Mouse (Mus musculus): ENCODE measurements around the gene Plscr2. TPM values are rescaled to one million over a fixed set of nuclear protein-coding genes. Genes with fewer than 3 reads are reported as not detected.

The Plscr2 gene
- polyA plus RNA-seq, 1 experiment from 2014 or later, result 1.7 TPM

DNA sequence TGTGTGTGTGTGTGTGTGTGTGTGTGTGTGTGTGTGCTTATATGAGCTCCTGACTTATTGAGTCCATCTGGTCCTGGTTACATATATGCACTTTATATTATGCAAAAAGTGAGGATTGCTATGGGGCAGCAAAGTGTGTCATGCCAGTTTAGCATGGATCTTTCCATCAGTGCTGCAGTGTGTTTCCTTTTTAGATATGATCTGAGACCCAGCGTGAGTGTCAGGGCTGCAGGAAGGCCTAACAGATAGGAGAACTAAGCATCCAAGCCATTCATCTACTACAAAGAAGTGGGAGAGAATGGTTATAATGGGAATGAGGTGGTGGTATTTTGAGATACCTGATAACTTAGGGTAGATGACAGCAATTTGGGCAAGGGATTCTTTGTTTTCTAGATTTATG lies 4.6 kb downstream of the Plscr2 start:
- H3K4me2 ChIP-seq, result no peak overlapping the region
- ATAC-seq (ENCODE audit: insufficient number of reproducible peaks, low FRiP score, low TSS enrichment, low read depth), result no peak
- H3K27me3 ChIP-seq, result no peaks in the 10 kb centered on the region
- no peak overlapping the region for H3K4me3 ChIP-seq
- H3K4me1 ChIP-seq, result peaks cover 9% of the 10 kb centered on the region
- H3K36me3 ChIP-seq, result no peaks in the 10 kb centered on the region
- H3K9me3 ChIP-seq, result no peaks in the 10 kb centered on the region
- H3K9ac ChIP-seq, result no peak overlapping the region
- 88% methylated on average over 1 of the region's 1 CpGs for WGBS
- no peak overlapping the region for H3K27ac ChIP-seq

DNA sequence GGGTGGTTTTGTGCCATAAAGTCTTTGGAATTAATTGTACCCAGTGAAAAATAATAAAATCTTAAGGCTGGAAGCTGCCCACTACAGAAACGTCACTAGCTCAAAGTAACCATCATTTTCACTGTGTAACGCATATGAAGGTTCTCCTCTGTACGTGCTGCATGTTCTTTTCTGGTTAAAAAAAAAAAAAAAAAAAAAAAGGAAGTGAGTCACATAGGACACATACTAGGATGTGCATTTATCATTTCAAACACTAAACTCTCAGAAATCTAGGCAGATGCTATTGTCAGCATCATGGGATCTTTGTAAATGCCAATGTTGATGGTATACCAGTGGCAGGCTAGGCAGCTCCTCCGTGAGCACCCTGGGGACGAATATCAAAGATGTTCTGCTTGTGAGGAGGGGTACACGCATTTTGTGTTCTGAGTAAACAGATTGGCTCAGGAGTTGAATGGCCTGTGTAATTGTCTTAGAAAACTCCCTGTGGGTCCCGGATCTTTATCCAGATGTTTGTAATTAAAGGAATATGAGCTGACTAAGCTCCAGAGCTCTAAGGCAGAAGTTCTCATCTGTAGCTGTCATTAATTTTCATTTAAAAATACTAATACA lies 7.3 kb downstream of the Plscr2 start:
- H3K4me2 ChIP-seq, result no peak overlapping the region
- no peaks in the 10 kb centered on the region for H3K36me3 ChIP-seq
- no peak overlapping the region for H3K9ac ChIP-seq
- H3K27me3 ChIP-seq, result no peaks in the 10 kb centered on the region
- no peak overlapping the region for H3K4me3 ChIP-seq
- H3K4me1 ChIP-seq, result no peaks in the 10 kb centered on the region
- H3K9me3 ChIP-seq, result no peaks in the 10 kb centered on the region
- WGBS, result 28% methylated on average over 7 of the region's 7 CpGs
- H3K27ac ChIP-seq, result no peak overlapping the region
- no peak for ATAC-seq (ENCODE audit: insufficient number of reproducible peaks, low FRiP score, low TSS enrichment, low read depth)

DNA sequence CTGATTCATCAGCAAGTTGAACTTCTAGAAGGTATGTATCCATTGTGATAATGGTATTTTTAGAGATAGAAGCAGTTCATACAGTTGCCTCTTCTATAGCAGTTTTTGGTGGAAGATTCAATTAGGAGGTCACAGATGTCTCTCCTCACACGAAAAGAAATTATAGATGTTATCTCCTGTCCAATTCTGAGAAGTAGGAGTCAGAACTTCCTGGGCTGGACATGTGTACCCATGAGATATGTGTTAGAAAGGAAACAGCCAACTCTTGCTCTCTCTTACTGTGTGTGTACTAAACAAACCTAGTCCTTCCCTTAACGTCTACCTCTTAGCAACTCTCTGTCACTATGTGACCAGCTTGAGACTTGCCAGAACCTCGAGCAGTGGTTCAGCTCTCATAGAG lies 14.3 kb downstream of the Plscr2 start:
- no peaks in the 10 kb centered on the region for H3K9me3 ChIP-seq
- no peaks in the 10 kb centered on the region for H3K27me3 ChIP-seq
- no peaks in the 10 kb centered on the region for H3K4me1 ChIP-seq
- H3K36me3 ChIP-seq, result no peaks in the 10 kb centered on the region
- WGBS, result 69% methylated on average over 3 of the region's 3 CpGs
- H3K4me2 ChIP-seq, result no peak overlapping the region
- H3K9ac ChIP-seq, result no peak overlapping the region
- no peak for ATAC-seq (ENCODE audit: insufficient number of reproducible peaks, low FRiP score, low TSS enrichment, low read depth)
- no peak overlapping the region for H3K27ac ChIP-seq
- no peak overlapping the region for H3K4me3 ChIP-seq

DNA sequence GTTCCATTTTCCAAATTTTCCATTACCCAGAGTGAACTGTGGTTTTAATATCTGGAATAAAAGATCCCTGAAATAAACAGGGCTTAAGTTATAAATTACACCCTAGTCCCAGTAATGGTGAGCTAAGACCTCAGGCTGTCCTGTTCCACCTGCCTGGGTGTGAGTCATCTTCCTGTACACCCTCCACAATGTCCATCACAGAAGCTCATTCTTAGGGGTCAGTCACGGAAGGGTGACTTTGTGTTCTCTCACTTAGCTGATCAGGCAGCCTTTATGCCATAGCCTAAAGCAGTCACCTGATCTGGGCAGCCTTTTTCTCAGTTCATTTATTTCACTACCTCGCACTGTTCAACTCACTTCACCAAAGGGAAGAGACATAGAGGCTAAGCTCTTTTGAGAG lies 16.8 kb downstream of the Plscr2 start:
- no peak for ATAC-seq (ENCODE audit: insufficient number of reproducible peaks, low FRiP score, low TSS enrichment, low read depth)
- H3K4me3 ChIP-seq, result no peak overlapping the region
- no peak overlapping the region for H3K9ac ChIP-seq
- H3K4me1 ChIP-seq, result no peaks in the 10 kb centered on the region
- no peak overlapping the region for H3K27ac ChIP-seq
- no peak overlapping the region for H3K4me2 ChIP-seq
- WGBS, result 67% methylated on average over 2 of the region's 2 CpGs
- H3K36me3 ChIP-seq, result no peaks in the 10 kb centered on the region
- no peaks in the 10 kb centered on the region for H3K9me3 ChIP-seq
- H3K27me3 ChIP-seq, result no peaks in the 10 kb centered on the region

DNA sequence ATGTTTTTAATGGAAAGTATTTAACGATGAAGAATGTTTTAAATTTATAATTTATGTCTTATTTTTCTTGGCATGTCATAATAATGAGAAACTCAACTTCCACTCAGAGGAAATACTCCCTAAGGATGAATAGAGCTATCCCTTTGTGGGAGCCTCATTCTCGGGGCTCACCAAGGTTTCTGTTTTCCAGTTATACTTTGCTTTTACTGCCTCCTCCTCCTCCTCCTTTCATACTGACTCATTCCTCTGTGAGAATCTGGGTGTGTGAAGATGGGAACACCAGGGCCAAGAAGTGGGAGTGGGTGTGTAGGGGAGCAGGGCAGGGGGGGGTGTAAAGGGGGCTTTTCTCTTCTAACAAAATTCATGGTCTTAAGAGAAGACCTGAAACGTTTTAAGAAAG lies 17.5 kb downstream of the Plscr2 start:
- H3K9ac ChIP-seq, result no peak overlapping the region
- H3K4me3 ChIP-seq, result no peak overlapping the region
- 46% methylated on average over 3 of the region's 3 CpGs for WGBS

DNA sequence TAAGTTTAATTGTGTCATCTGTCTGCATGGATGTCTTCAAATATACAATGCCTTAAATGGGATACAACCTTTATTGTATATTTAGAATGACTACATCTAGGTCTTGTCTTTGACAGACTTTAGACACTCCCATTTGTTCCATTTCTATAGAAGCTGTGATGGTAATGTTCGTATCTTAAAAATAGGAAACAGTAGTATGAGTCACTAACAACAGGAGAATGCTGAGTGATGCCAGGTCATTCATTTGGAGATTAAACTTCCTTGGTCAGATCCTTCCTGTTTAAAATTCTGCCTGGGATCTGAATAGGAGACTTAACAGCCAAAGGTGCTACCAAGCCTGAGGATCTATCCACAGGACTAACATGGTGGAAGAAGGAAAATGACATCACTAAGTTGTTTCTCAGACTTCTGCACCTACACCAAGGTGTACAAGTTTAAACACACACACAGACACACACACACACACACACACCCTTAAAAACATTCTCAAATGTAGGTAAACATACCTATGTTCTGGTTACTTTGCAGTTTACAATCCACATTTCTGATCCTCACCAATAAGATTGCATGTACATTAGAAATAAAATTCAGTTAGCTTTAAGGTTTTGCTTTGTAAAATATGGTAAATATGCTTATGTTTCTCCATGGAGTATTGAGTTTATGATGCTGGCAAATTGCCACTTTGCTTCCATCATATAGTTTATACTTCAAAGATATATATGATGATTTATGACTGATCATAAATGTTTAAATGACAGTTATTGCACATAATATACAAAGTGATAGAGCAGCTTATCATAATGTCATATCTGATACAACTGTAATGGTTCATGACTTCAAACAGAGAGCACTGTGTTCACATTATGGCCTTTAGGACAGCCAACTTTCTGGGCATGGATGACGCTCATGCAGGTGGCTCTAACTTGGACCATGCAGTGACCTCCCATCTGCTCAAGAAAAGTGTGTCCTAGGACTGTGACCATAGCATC lies 18.5 kb downstream of the Plscr2 start:
- H3K27me3 ChIP-seq, result no peaks in the 10 kb centered on the region
- ATAC-seq (ENCODE audit: insufficient number of reproducible peaks, low FRiP score, low TSS enrichment, low read depth), result no peak
- H3K36me3 ChIP-seq, result no peaks in the 10 kb centered on the region
- 80% methylated on average over 2 of the region's 2 CpGs for WGBS
- no peak overlapping the region for H3K4me2 ChIP-seq
- no peaks in the 10 kb centered on the region for H3K9me3 ChIP-seq
- no peaks in the 10 kb centered on the region for H3K4me1 ChIP-seq
- no peak overlapping the region for H3K27ac ChIP-seq
- H3K4me3 ChIP-seq, result no peak overlapping the region
- no peak overlapping the region for H3K9ac ChIP-seq

More for the DNA sequence above, 17.5 kb downstream of the Plscr2 start:
- no peak overlapping the region for H3K27ac ChIP-seq
- no peaks in the 10 kb centered on the region for H3K4me1 ChIP-seq
- no peaks in the 10 kb centered on the region for H3K9me3 ChIP-seq
- no peaks in the 10 kb centered on the region for H3K36me3 ChIP-seq
- no peak overlapping the region for H3K4me2 ChIP-seq
- ATAC-seq (ENCODE audit: insufficient number of reproducible peaks, low FRiP score, low TSS enrichment, low read depth), result no peak
- H3K27me3 ChIP-seq, result no peaks in the 10 kb centered on the region

DNA sequence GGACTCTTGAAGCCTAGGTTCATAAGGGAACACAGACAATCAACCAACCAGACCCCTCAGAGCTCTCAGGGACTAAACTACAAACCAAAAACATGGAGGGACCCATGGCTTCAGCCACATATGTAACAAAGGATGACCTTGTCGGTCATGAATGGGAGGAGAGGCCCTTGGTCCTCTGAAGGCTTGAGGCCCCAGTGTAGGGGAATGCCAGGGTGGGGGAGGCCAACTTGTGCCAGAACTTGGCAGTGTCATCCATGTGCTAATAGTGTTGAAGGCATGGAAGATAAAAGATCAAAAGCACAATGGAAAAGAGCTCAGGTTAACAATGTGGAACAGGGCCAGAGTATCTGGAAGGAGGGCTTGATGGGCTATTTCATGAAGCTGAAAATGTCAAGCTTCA lies 22.9 kb downstream of the Plscr2 start:
- Histone ChIP-seq H3K36me3 (no peaks in the 10 kb centered on the region), H3K27me3 (no peaks in the 10 kb centered on the region), H3K4me2 (no peak overlapping the region), H3K9ac (no peak overlapping the region), H3K27ac (no peak overlapping the region), H3K4me1 (no peaks in the 10 kb centered on the region), H3K9me3 (no peaks in the 10 kb centered on the region), H3K4me3 (no peak overlapping the region)
- 73% methylated on average over 1 of the region's 1 CpGs for WGBS
- no peak for ATAC-seq (ENCODE audit: insufficient number of reproducible peaks, low FRiP score, low TSS enrichment, low read depth)

DNA sequence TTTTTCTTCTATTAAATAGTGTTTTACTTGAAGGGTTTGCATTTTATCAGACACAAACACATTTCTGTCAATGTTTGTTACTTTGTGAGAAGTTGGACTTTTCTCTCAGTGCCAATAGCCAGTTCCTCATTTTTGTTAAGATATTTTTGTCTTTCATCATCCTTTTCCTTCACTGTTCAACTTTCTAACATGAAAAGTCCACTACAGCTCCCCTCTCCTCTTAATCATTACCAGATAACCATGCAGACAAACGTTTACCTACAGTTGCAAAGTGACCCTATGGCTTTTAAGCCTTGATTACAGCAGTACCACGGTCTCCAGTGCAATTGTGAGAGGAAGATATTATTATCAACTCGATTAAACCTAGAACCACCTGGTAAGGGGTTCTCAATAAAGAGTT lies 25.8 kb downstream of the Plscr2 start:
- Histone ChIP-seq H3K27me3 (no peaks in the 10 kb centered on the region), H3K4me2 (no peak overlapping the region), H3K9me3 (no peaks in the 10 kb centered on the region), H3K4me1 (no peaks in the 10 kb centered on the region), H3K36me3 (no peaks in the 10 kb centered on the region), H3K27ac (no peak overlapping the region), H3K9ac (no peak overlapping the region), H3K4me3 (no peak overlapping the region)
- 56% methylated on average over 3 of the region's 3 CpGs for WGBS
- ATAC-seq (ENCODE audit: insufficient number of reproducible peaks, low FRiP score, low TSS enrichment, low read depth), result no peak

DNA sequence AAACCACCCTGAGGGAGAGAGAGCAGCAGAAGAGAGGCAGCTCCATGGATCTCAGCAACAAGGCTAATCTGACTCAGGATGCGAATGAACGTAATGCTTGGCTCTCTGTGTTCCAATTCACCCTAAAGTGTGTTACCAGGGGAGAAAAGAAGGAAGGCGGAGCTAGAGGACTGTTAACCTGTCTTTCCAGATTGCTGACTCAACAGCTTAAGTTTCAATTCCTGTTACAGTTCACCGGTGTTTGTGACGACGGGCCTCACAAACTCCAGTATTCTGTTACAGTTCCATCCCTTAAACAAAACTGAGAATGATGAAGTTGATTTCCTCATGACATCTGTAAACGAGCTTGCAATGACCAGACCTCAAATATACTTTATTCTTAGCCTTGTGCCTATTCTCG lies 29.7 kb downstream of the Plscr2 start:
- H3K4me1 ChIP-seq, result no peaks in the 10 kb centered on the region
- no peak overlapping the region for H3K27ac ChIP-seq
- no peaks in the 10 kb centered on the region for H3K9me3 ChIP-seq
- no peak overlapping the region for H3K4me3 ChIP-seq
- H3K27me3 ChIP-seq, result no peaks in the 10 kb centered on the region
- no peak overlapping the region for H3K9ac ChIP-seq
- ATAC-seq (ENCODE audit: insufficient number of reproducible peaks, low FRiP score, low TSS enrichment, low read depth), result no peak
- no peak overlapping the region for H3K4me2 ChIP-seq
- WGBS, result 63% methylated on average over 8 of the region's 8 CpGs
- H3K36me3 ChIP-seq, result no peaks in the 10 kb centered on the region

DNA sequence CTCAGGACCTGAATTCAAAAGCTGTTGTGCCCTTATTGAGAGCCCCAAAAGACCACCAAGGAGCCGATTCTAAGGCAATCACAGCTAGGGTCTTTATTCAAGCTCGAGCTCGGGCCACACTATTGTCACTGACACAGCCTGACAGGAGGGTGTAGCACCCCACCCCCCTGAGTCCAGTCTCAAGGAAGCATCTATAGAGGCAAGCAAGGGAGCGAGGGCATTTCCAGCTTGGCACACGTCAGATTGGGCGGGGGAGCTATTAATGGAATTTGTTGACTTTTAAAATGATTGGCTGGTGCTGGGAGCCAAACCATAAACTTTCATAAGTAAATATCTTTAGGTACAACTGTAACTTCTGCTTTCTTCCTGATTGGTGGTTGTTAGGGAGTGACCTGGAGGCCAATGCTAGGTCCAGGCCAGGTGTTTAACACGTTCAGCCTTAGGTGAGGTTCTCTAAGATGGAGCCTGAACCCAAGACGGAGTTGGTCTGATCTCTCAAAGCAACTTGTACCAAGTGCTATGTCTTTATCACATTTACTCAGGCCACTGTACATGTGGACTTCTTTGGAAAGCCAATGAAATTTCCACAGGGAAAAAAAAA lies 30.3 kb downstream of the Plscr2 start:
- no peak for ATAC-seq (ENCODE audit: insufficient number of reproducible peaks, low FRiP score, low TSS enrichment, low read depth)
- no peak overlapping the region for H3K4me2 ChIP-seq
- no peak overlapping the region for H3K27ac ChIP-seq
- H3K36me3 ChIP-seq, result no peaks in the 10 kb centered on the region
- no peak overlapping the region for H3K9ac ChIP-seq
- no peaks in the 10 kb centered on the region for H3K27me3 ChIP-seq
- no peak overlapping the region for H3K4me3 ChIP-seq
- H3K9me3 ChIP-seq, result no peaks in the 10 kb centered on the region
- no peaks in the 10 kb centered on the region for H3K4me1 ChIP-seq
- WGBS, result 78% methylated on average over 8 of the region's 8 CpGs

DNA sequence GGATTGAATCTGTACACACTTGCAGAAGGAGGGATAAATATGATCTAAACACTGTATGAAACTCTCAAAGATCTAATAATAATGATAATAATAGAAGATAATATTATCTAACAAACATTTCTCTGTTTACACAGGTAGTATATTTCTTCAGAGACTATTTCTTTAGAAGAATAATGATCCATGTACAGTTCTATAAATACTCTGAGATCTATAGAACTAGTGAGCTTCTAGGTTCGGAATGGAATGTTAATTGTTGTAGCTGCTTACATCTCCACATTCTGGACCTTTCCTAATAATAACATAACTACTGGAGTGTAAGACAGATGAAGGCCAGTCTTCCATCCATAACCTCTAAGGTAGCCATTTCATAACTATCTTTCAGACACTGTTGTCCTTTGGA lies 33.7 kb downstream of the Plscr2 start, which contains the start of gene 1700057G04Rik:
1700057G04Rik (plus strand) TSS at position 301 of the 400 bp plus-strand sequence.
- Histone ChIP-seq H3K4me3 (no peak within 1 kb of the TSS), H3K4me1 (no peaks in the 10 kb centered on the region), H3K27ac (no peak within 1 kb of the TSS), H3K9me3 (no peaks in the 10 kb centered on the region), H3K27me3 (no peaks in the 10 kb centered on the region), H3K36me3 (no peaks in the 10 kb centered on the region), H3K4me2 (no peak within 1 kb of the TSS), H3K9ac (no peak within 1 kb of the TSS)
- WGBS, result 89% methylated on average over 1 of the region's 1 CpGs
- no peak for ATAC-seq (ENCODE audit: insufficient number of reproducible peaks, low FRiP score, low TSS enrichment, low read depth)

DNA sequence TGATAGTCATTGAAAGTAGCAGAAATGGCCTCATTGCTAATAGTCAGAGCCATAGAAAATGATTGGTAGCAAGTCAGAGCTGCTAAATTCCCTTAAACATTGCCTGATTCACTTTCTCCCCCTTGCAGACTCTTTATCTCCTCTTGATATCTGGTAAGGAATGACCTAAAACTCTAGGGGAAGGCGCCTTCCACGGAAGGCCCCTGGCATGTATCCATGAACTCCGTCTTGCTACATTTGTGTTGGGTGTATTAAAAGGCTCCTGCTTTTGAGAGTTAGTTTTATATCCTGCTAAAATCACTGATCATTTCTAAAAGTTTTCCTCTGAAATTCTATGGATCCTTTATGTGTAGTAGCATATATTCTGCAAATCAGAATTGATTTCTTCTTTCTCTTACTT lies 41.4 kb downstream of the Plscr2 start:
- H3K36me3 ChIP-seq, result no peaks in the 10 kb centered on the region
- H3K4me1 ChIP-seq, result no peaks in the 10 kb centered on the region
- 78% methylated on average over 3 of the region's 3 CpGs for WGBS
- no peak overlapping the region for H3K27ac ChIP-seq
- no peak overlapping the region for H3K4me2 ChIP-seq
- H3K4me3 ChIP-seq, result no peak overlapping the region
- no peak overlapping the region for H3K9ac ChIP-seq
- no peaks in the 10 kb centered on the region for H3K27me3 ChIP-seq
- no peak for ATAC-seq (ENCODE audit: insufficient number of reproducible peaks, low FRiP score, low TSS enrichment, low read depth)
- no peaks in the 10 kb centered on the region for H3K9me3 ChIP-seq
